Mouse (Mus musculus) spleen, embryonic (tissue): ENCODE measurements around the gene D430041D05Rik.
"Not testable (repeated sequence)": the region's sequence is repeated elsewhere in the genome, so short reads cannot be mapped to it uniquely, and the experiment has no call there.

Source experiments
- CTCF ChIA-PET: fragments of 350-600 bp; sonication (Branson Sonifier 250); formaldehyde crosslinking; loops from one replicate; lab custom pipeline; 2022; lab: Charles Lee

The D430041D05Rik gene

GRCm38 (mm10) chr2:104120312-104120711 lies 290.5 kb downstream of the D430041D05Rik start:
- CTCF ChIA-PET, result no interaction called here

GRCm38 (mm10) chr2:104119097-104119496 lies 291.7 kb downstream of the D430041D05Rik start:
- CTCF ChIA-PET, result no interaction called here

GRCm38 (mm10) chr2:104117173-104117572 lies 293.6 kb downstream of the D430041D05Rik start:
- CTCF ChIA-PET, result not testable (repeated sequence)

GRCm38 (mm10) chr2:104114898-104115297 lies 295.9 kb downstream of the D430041D05Rik start:
- CTCF ChIA-PET, result no interaction called here

- CTCF ChIA-PET, result not testable (repeated sequence)
Measured at GRCm38 (mm10) chr2:104113563-104113962, 297.2 kb downstream of the D430041D05Rik start.

GRCm38 (mm10) chr2:104111170-104111797 lies 299.5 kb downstream of the D430041D05Rik start:
- CTCF ChIA-PET, result not testable (repeated sequence)

GRCm38 (mm10) chr2:104110031-104110430 lies 300.8 kb downstream of the D430041D05Rik start:
- CTCF ChIA-PET, result no interaction called here

- CTCF ChIA-PET, result no interaction called here
Measured at GRCm38 (mm10) chr2:104109528-104109927, 301.3 kb downstream of the D430041D05Rik start.

GRCm38 (mm10) chr2:104109021-104109420 lies 301.8 kb downstream of the D430041D05Rik start:
- CTCF ChIA-PET, result not testable (repeated sequence)

- CTCF ChIA-PET, result no interaction called here
Measured at GRCm38 (mm10) chr2:104104800-104105199, 306.0 kb downstream of the D430041D05Rik start.

GRCm38 (mm10) chr2:104099946-104100345 lies 310.9 kb downstream of the D430041D05Rik start:
- CTCF ChIA-PET, result interaction anchor here (0.7 kb wide), 1 partner anchor 76 kb away, joined by 3 read pairs; no protein-coding TSS in a partner anchor

GRCm38 (mm10) chr2:104099231-104099585 lies 311.6 kb downstream of the D430041D05Rik start:
- CTCF ChIA-PET, result no interaction called here

GRCm38 (mm10) chr2:104098529-104099230 lies 312.1 kb downstream of the D430041D05Rik start:
- CTCF ChIA-PET, result no interaction called here

- CTCF ChIA-PET, result not testable (repeated sequence)
Measured at GRCm38 (mm10) chr2:104097396-104097795, 313.4 kb downstream of the D430041D05Rik start.

GRCm38 (mm10) chr2:104096796-104097195 lies 314.0 kb downstream of the D430041D05Rik start:
- CTCF ChIA-PET, result not testable (repeated sequence)

GRCm38 (mm10) chr2:104096256-104096655 lies 314.6 kb downstream of the D430041D05Rik start:
- CTCF ChIA-PET, result no interaction called here

- CTCF ChIA-PET, result no interaction called here
Measured at GRCm38 (mm10) chr2:104095741-104096213, 315.0 kb downstream of the D430041D05Rik start, which contains the start of gene Cd59a. Gene Cd59a, plus strand, starts transcription at chr2:104095801.

- CTCF ChIA-PET, result no interaction called here
Measured at GRCm38 (mm10) chr2:104093305-104093704, 317.5 kb downstream of the D430041D05Rik start.
